Mouse (Mus musculus) midbrain, embryonic 13.5 days (tissue): ENCODE results near the gene C130032M10Rik. TPM values are rescaled to one million over a fixed set of nuclear protein-coding genes. Genes with fewer than 3 reads are reported as not detected.

Experiments used
- polyA plus RNA-seq: library from polyadenylated mRNA; unstranded; fragments of >200 nt; fragmentation: Nextera tagmentation; extraction: Ambion mirVana; gene quantifications from 2 replicates; pipeline ENCODE4 v1.2.1, GENCODE M21; 2015

Gene C130032M10Rik
- polyA plus RNA-seq, 1 experiment from 2014 or later, result not detected

Other genes starting within 250 kb of the C130032M10Rik start
- not detected in 2 replicates for gene Bcl2a1c, start 185.6 kb upstream of the C130032M10Rik start, polyA plus RNA-seq
- 17.6 and 18.2 TPM in 2 replicates for gene Crtap, start 125.0 kb upstream of the C130032M10Rik start, polyA plus RNA-seq
- 20.2 and 22.5 TPM in 2 replicates for gene Glb1, start 114.6 kb upstream of the C130032M10Rik start, polyA plus RNA-seq
- 8.8 and 9.7 TPM in 2 replicates for gene Tmppe, start 114.6 kb upstream of the C130032M10Rik start, polyA plus RNA-seq
- gene Ccr4, start 10.8 kb upstream of the C130032M10Rik start, polyA plus RNA-seq, result not detected in 2 replicates
- 0.30 and 0.32 TPM in 2 replicates for gene Trim71, start 48.7 kb downstream of the C130032M10Rik start, polyA plus RNA-seq
- 59.5 and 63.4 TPM in 2 replicates for gene Cnot10, start 124.5 kb downstream of the C130032M10Rik start, polyA plus RNA-seq
- gene Dync1li1, start 173.1 kb downstream of the C130032M10Rik start, polyA plus RNA-seq, result 149 and 150 TPM in 2 replicates
- 19.0 TPM in 2 replicates for gene Cmtm6, start 215.4 kb downstream of the C130032M10Rik start, polyA plus RNA-seq